Mouse (Mus musculus) thymus, adult 2 months (tissue): ENCODE data around the gene Tagln2.

Experiments used
- CTCF ChIP-seq: fragments of 200-500 bp; IDR thresholded peaks from 2 replicates; pipeline ENCODE4 v1.5.1; 2012; ENCODE audit warnings: mild to moderate bottlenecking, control low read depth, low read length, moderate library complexity, borderline replicate concordance; ENCODE audit not compliant: control insufficient read depth, poor library complexity, insufficient read depth; ENCODE audit errors: extremely low read depth
- POLR2A ChIP-seq: fragments of 200-500 bp; IDR thresholded peaks from 2 replicates; pipeline ENCODE4 v1.6.1; 2012; ENCODE audit warnings: mild to moderate bottlenecking, low read length, control low read depth, moderate library complexity; ENCODE audit not compliant: control insufficient read depth, poor library complexity, insufficient read depth; ENCODE audit errors: extremely low read depth

- TF ChIP-seq CTCF (no peak), POLR2A (no peak)
These were observed 14.3 kb downstream of the Tagln2 start for GRCm38 (mm10) chr1:172514213-172514529.
